17 mouse cellular contexts compared by ENCODE assay signal in the genomic region with DNA sequence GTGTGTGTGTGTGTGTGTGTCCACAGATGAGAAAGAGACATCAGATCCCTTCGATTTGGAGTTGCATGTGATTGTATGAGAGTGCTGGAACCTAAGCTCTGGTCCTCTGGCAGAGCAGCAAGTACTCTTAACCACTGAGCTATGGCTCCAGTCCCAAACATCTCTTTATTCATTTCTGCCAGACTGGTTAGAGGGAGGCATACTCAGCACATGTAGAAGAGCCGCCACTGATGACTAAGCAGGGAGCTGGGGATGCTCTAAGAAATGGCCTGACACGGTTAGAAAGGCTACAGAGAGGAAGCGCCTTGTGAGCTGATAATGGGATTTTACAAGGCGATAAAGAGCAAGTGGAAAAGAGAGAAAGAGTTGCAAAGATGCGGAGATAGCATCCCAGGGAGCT.
"Had no signal": no experiment of that assay in that cellular context is flagged by ENCODE, and none has a peak within 500 bp of the region (broad histone marks: within the 10 kb centered on the region; RNA-seq: fewer than 3 reads in every experiment).

No protein-coding gene starts in this region.

- H3K27me3 ChIP-seq: neural tube, embryonic 15.5 days; stomach, embryonic 15.5 days had no signal

- H3K36me3 ChIP-seq: midbrain, embryonic 10.5 days; midbrain, embryonic 12.5 days; neural tube, embryonic 13.5 days; neural tube, embryonic 15.5 days; stomach, embryonic 15.5 days had no signal

- H3K27ac ChIP-seq: midbrain, embryonic 10.5 days; midbrain, embryonic 12.5 days; neural tube, embryonic 13.5 days; neural tube, embryonic 15.5 days; stomach, embryonic 15.5 days; stomach, postnatal 0 days had no signal

- DNase-seq: lung, adult 18-20 months; lung, embryonic 14.5 days; lung, postnatal 10 days; lung, postnatal 4 days; midbrain, embryonic 14.5 days; retina, postnatal 1 day; right cerebral cortex, postnatal 14 days; thymus, adult 2 months; thymus, postnatal 36 days had no signal

- H3K4me1 ChIP-seq: stomach, embryonic 15.5 days had no signal

- H3K9me3 ChIP-seq: midbrain, embryonic 10.5 days; midbrain, embryonic 12.5 days; neural tube, embryonic 13.5 days; neural tube, embryonic 15.5 days; stomach, embryonic 15.5 days had no signal

- H3K4me2 ChIP-seq: lung, embryonic 14.5 days; midbrain, embryonic 12.5 days; neural tube, embryonic 13.5 days; neural tube, embryonic 15.5 days; stomach, embryonic 15.5 days had no signal

- H3K9ac ChIP-seq: lung, embryonic 14.5 days; midbrain, embryonic 12.5 days; neural tube, embryonic 13.5 days; neural tube, embryonic 15.5 days; stomach, embryonic 15.5 days had no signal

- ATAC-seq: midbrain, embryonic 16.5 days had no signal

- H3K4me3 ChIP-seq: midbrain, embryonic 10.5 days; midbrain, embryonic 12.5 days; myocyte; neural tube, embryonic 13.5 days; neural tube, embryonic 15.5 days; stomach, embryonic 15.5 days had no signal
